Mouse (Mus musculus): ENCODE measurements around the gene Dlst. TPM values are rescaled to one million over a fixed set of nuclear protein-coding genes. Genes with fewer than 3 reads are reported as not detected.
"Not testable (repeated sequence)": the region's sequence is repeated elsewhere in the genome, so short reads cannot be mapped to it uniquely, and the experiment has no call there.

Dlst gene
- polyA plus RNA-seq, 2 experiments, result 59.2 to 73.7 TPM

- Histone ChIP-seq H3K36me3 (replicated peaks; ENCODE audit: control insufficient read depth, insufficient read depth, low read depth) (peaks cover 3% of the 10 kb centered on the region), H3K4me3 (ENCODE audit: insufficient read depth in 1 of 2, low read depth in 2 of 2, low read length in 2 of 2) (no peak overlapping the region), H3K9me3 (ENCODE audit: control insufficient read depth, low read length) (no peaks in the 10 kb centered on the region), H3K9ac (replicated peaks) (no peak overlapping the region), H3K4me1 (replicated peaks; ENCODE audit: control insufficient read depth in 2 of 2, insufficient read depth in 2 of 2, low read length in 1 of 2) (no peaks in the 10 kb centered on the region), H3K4me2 (ENCODE audit: low read depth) (no peak overlapping the region), H3K27ac (no peak overlapping the region), H3K27me3 (ENCODE audit: control insufficient read depth, insufficient read depth, low read length) (0 out of 2 replicates have a peak, but pooled peaks cover 3% of the 10 kb centered on the region)
- WGBS (ENCODE audit: insufficient replicate concordance), result 39% methylated on average over 18 of the region's 18 CpGs
- DNase-seq (ENCODE audit: low read depth in 3 of 3, low spot score in 3 of 3), result no peak
- TF ChIP-seq EP300 (IDR thresholded peaks at IDR 0.05; ENCODE audit: low read depth) (no peak), CTCF (IDR thresholded peaks at IDR 0.05; ENCODE audit: low read depth) (no peak)
- no peak for ATAC-seq (ENCODE audit: insufficient read depth)
These were observed 29.5 kb downstream of the Dlst start for GRCm38 (mm10) chr12:85140036-85140701.

- H3K27me3 ChIP-seq (ENCODE audit: control insufficient read depth, insufficient read depth, low read length), result 0 out of 2 replicates have a peak, but pooled peaks cover 3% of the 10 kb centered on the region
- H3K9ac ChIP-seq (replicated peaks), result no peak overlapping the region
- TF ChIP-seq EP300 (IDR thresholded peaks at IDR 0.05; ENCODE audit: low read depth) (no peak), CTCF (IDR thresholded peaks at IDR 0.05; ENCODE audit: low read depth) (no peak)
- no peaks in the 10 kb centered on the region for H3K4me1 ChIP-seq (replicated peaks; ENCODE audit: control insufficient read depth in 2 of 2, insufficient read depth in 2 of 2, low read length in 1 of 2)
- H3K36me3 ChIP-seq (replicated peaks; ENCODE audit: control insufficient read depth, insufficient read depth, low read depth), result no peaks in the 10 kb centered on the region
- H3K9me3 ChIP-seq (ENCODE audit: control insufficient read depth, low read length), result no peaks in the 10 kb centered on the region
- no peak for DNase-seq (ENCODE audit: low read depth in 3 of 3, low spot score in 3 of 3)
- no peak overlapping the region for H3K27ac ChIP-seq
- no peak for ATAC-seq (ENCODE audit: insufficient read depth)
- no peak overlapping the region for H3K4me3 ChIP-seq (ENCODE audit: insufficient read depth in 1 of 2, low read depth in 2 of 2, low read length in 2 of 2)
- H3K4me2 ChIP-seq (ENCODE audit: low read depth), result no peak overlapping the region
- WGBS (ENCODE audit: insufficient replicate concordance), result 62% methylated on average over 6 of the region's 6 CpGs
These were observed 30.5 kb downstream of the Dlst start for GRCm38 (mm10) chr12:85141096-85141495.

- peak; percentile 49 to 59 (median 54) for DNase-seq (ENCODE audit: low read depth in 3 of 3, low spot score in 3 of 3)
- Histone ChIP-seq H3K36me3 (replicated peaks; ENCODE audit: control insufficient read depth, insufficient read depth, low read depth) (no peaks in the 10 kb centered on the region), H3K4me1 (replicated peaks; ENCODE audit: control insufficient read depth in 2 of 2, insufficient read depth in 2 of 2, low read length in 1 of 2) (no peaks in the 10 kb centered on the region), H3K27ac (no peak overlapping the region), H3K4me3 (ENCODE audit: insufficient read depth in 1 of 2, low read depth in 2 of 2, low read length in 2 of 2) (no peak overlapping the region), H3K4me2 (ENCODE audit: low read depth) (no peak overlapping the region), H3K9ac (replicated peaks) (no peak overlapping the region), H3K27me3 (ENCODE audit: control insufficient read depth, insufficient read depth, low read length) (0 out of 2 replicates have a peak, but pooled peaks cover 3% of the 10 kb centered on the region), H3K9me3 (ENCODE audit: control insufficient read depth, low read length) (no peaks in the 10 kb centered on the region)
- TF ChIP-seq EP300 (IDR thresholded peaks at IDR 0.05; ENCODE audit: low read depth) (no peak), CTCF (IDR thresholded peaks at IDR 0.05; ENCODE audit: low read depth) (peak; percentile 96)
- 19% methylated on average over 4 of the region's 4 CpGs for WGBS (ENCODE audit: insufficient replicate concordance)
- no peak for ATAC-seq (ENCODE audit: insufficient read depth)
These were observed 32.2 kb downstream of the Dlst start for GRCm38 (mm10) chr12:85142803-85143202.

GRCm38 (mm10) chr12:85144276-85144675 is 33.6 kb downstream of the Dlst start:
- not testable (repeated sequence) for H3K27me3 ChIP-seq (ENCODE audit: control insufficient read depth, insufficient read depth, low read length); H3K27ac ChIP-seq
- 53% methylated on average over 2 of the region's 2 CpGs for WGBS (ENCODE audit: insufficient replicate concordance)

GRCm38 (mm10) chr12:85144821-85145220 is 34.2 kb downstream of the Dlst start:
- H3K27me3 ChIP-seq (ENCODE audit: control insufficient read depth, insufficient read depth, low read length), result no peaks in the 10 kb centered on the region
- WGBS (ENCODE audit: insufficient replicate concordance), result 87% methylated on average over 4 of the region's 4 CpGs
- no peaks in the 10 kb centered on the region for H3K9me3 ChIP-seq (ENCODE audit: control insufficient read depth, low read length)
- H3K36me3 ChIP-seq (replicated peaks; ENCODE audit: control insufficient read depth, insufficient read depth, low read depth), result no peaks in the 10 kb centered on the region
- no peak overlapping the region for H3K4me2 ChIP-seq (ENCODE audit: low read depth)
- no peak overlapping the region for H3K9ac ChIP-seq (replicated peaks)
- ATAC-seq (ENCODE audit: insufficient read depth) (no peak), DNase-seq (ENCODE audit: low read depth in 3 of 3, low spot score in 3 of 3) (no peak)
- no peaks in the 10 kb centered on the region for H3K4me1 ChIP-seq (replicated peaks; ENCODE audit: control insufficient read depth in 2 of 2, insufficient read depth in 2 of 2, low read length in 1 of 2)
- TF ChIP-seq CTCF (IDR thresholded peaks at IDR 0.05; ENCODE audit: low read depth) (no peak), EP300 (IDR thresholded peaks at IDR 0.05; ENCODE audit: low read depth) (no peak)
- no peak overlapping the region for H3K4me3 ChIP-seq (ENCODE audit: insufficient read depth in 1 of 2, low read depth in 2 of 2, low read length in 2 of 2)
- no peak overlapping the region for H3K27ac ChIP-seq

More at GRCm38 (mm10) chr12:85144276-85144675, 33.6 kb downstream of the Dlst start:
- H3K4me1 ChIP-seq (replicated peaks; ENCODE audit: control insufficient read depth in 2 of 2, insufficient read depth in 2 of 2, low read length in 1 of 2); H3K9ac ChIP-seq (replicated peaks); H3K9me3 ChIP-seq (ENCODE audit: control insufficient read depth, low read length); ATAC-seq (ENCODE audit: insufficient read depth); H3K4me2 ChIP-seq (ENCODE audit: low read depth); DNase-seq (ENCODE audit: low read depth in 3 of 3, low spot score in 3 of 3); H3K36me3 ChIP-seq (replicated peaks; ENCODE audit: control insufficient read depth, insufficient read depth, low read depth); H3K4me3 ChIP-seq (ENCODE audit: insufficient read depth in 1 of 2, low read depth in 2 of 2, low read length in 2 of 2): not testable (repeated sequence)
- peak; percentile 49 for TF ChIP-seq CTCF (IDR thresholded peaks at IDR 0.05; ENCODE audit: low read depth)
